Mouse (Mus musculus) kidney, postnatal 10 days (tissue): ENCODE data around the gene Lin7b.
A peak's percentile ranks its signal among the peaks of the same experiment; 100 is the strongest.
"Not testable (repeated sequence)": the region's sequence is repeated elsewhere in the genome, so short reads cannot be mapped to it uniquely, and the experiment has no call there.

Source experiments
- DNase-seq: peaks from one replicate; pipeline ENCODE4 v3.0.0; 2021; ENCODE audit warnings: mixed read lengths

The Lin7b gene

DNA sequence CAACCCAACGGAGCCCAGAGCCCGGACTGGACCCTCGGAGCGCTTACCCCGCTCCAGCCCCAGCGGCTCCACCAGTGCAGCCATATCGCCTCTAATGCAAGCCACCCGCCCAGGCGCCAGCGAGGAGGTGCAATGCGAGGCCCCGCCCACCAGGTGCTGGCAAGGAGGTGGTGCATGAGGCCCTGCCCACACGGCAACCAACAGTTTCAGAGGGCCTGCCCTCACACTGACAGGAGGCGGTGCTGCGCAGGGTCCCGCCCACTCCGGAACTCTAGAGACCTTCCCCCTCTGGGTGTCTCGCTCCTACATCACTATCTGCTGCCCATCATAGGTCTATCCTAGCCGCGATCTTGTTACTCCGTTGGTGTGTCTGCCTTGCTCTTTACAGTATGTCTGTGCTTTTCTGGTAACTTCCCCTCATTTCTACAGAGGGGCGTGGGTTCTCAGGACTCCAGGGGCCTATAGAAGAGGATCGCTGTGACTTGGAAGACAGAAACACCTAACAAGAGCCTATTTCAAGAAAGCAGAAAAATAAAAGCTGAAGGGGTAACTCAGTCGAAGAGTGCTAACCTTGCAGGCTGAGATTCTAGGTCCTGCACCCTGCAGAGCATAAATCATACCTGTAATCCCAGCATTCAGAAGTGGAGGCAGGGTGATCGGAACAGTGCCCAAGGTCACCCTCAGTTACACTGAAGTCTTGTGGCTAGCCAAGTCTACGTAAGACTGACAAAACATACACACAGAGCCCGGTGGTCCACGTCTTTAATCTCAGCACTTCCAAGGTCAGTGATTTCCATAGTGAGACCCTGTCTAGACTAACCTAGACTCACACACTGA lies at the start of gene Lin7b:
TSS of gene Lin7b (minus strand) at position 109 of the 837 bp plus-strand sequence.
- DNase-seq, result peak; percentile 94

- DNase-seq, result no peak
These were observed 47.6 kb upstream of the Lin7b start for GRCm38 (mm10) chr7:45417962-45418492.

DNA sequence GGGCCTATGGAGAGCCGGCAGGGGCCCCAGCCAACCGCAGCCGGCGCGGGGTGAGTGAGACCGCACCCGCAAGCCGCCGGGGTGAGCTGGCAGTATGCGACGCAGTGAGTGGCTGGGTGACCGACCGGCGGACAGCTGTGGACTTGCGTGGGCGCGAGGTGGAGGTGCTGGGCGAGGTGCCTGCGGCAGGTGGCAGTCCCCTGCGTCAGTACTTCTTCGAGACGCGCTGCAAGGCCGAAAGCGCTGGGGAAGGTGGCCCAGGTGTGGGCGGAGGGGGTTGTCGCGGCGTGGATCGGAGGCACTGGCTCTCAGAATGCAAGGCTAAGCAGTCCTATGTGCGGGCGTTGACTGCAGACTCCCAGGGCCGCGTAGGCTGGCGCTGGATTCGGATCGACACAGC lies 45.3 kb upstream of the Lin7b start:
- no peak for DNase-seq

GRCm38 (mm10) chr7:45414740-45415224 lies 44.4 kb upstream of the Lin7b start:
- DNase-seq, result no peak

- peak; percentile 50 for DNase-seq
These were observed 43.7 kb upstream of the Lin7b start for GRCm38 (mm10) chr7:45413864-45414739.

DNA sequence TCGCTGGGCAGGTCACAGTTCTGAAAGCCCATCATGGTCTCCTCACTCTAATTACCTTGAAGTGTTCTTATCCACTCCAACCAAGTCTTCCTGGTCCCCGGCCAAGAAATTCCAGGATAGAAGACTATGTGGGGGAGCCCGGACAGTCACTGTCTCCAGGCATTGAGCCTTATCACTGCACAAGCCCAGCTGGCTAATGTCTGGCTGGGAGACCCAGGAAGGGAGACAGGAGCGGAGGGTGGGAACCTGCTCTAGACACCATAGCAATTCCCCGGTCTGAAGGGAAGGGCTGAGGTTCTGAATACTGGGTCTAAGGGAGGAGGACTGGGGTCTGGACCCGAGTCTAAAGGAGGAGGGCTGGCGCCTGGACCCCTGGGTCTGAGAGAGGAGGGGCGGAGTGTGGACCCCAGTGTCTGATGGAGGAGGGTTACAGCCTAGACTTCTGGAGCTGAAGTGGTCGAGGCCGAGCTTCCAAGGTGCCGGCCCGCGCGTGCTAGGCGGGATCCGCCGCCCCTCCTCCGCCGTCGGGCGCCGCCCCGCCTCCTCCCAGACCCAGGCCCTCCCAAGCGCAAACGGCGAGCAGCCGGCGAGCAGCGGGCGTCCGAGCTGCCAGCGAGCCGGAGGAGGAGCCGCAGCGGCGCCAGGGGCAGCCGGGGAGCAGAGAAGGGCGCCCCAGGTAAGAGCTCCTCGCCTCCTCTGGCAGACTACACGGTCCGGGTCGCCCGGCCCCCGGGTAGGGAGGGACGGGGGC lies 42.9 kb upstream of the Lin7b start, which contains the start of gene Ntf5:
TSS of gene Ntf5 (plus strand) at position 583 of the 751 bp plus-strand sequence.
- DNase-seq, result peak; percentile 66

DNA sequence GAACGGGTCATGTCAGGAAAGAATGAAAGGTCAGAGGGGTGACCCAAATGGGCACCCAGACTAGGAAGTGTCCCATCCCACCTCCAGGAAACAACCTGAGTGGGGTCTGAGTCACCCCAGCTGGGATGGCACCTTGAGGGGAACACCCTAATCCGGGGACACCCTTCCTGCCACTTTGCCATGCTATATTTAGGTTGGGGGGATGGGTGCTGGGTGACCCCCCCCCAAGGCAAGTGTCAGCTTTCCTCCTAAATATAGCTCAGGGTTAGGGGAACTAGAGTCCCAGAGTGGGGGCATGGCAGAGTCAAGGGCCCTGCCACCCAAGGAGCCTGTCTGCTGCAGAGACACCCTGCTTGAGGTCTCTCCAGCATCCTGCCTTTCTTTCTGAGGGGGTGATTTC lies 42.0 kb upstream of the Lin7b start:
- no peak for DNase-seq

DNA sequence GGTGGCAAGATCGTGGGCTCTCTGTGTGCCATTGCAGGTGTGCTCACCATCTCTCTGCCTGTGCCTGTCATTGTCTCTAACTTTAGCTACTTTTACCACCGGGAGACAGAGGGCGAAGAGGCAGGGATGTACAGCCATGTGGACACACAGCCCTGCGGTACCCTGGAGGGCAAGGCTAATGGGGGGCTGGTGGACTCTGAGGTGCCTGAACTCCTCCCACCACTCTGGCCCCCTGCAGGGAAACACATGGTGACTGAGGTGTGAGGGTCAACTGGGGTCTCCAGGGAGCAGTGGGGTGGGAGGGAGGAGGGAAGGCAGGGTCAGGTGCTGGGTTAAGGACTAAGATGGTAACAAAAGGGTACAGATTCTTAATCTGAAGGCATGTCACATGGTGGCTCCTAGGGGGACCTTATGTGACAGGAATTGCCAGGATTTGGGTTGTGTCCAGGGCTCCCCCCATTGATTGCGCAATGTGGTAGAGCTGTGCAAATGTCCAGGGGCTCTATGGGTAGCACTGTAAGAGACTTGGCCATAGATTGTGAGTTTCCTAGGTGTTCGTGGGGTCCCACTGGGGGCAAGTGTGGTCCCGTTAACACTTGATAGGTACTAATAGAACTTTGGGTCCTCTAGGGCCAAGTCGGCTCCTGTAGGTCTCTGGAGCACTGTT lies 39.2 kb upstream of the Lin7b start:
- DNase-seq, result no peak

DNA sequence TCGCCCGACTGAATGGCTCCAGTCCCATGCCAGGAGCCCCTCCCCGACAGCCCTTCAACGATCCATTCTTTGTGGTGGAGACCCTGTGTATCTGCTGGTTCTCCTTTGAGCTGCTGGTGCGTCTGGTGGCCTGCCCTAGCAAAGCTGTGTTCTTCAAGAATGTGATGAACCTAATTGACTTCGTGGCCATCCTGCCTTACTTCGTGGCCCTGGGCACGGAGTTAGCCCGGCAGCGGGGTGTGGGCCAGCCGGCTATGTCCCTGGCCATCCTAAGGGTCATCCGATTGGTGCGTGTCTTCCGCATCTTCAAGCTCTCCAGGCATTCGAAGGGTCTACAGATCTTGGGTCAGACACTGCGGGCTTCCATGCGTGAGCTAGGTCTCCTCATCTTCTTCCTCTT lies 38.6 kb upstream of the Lin7b start:
- no peak for DNase-seq

- no peak for DNase-seq
These were observed 38.0 kb upstream of the Lin7b start for GRCm38 (mm10) chr7:45408351-45408750.

GRCm38 (mm10) chr7:45407836-45408235 lies 37.5 kb upstream of the Lin7b start:
- DNase-seq, result no peak

DNA sequence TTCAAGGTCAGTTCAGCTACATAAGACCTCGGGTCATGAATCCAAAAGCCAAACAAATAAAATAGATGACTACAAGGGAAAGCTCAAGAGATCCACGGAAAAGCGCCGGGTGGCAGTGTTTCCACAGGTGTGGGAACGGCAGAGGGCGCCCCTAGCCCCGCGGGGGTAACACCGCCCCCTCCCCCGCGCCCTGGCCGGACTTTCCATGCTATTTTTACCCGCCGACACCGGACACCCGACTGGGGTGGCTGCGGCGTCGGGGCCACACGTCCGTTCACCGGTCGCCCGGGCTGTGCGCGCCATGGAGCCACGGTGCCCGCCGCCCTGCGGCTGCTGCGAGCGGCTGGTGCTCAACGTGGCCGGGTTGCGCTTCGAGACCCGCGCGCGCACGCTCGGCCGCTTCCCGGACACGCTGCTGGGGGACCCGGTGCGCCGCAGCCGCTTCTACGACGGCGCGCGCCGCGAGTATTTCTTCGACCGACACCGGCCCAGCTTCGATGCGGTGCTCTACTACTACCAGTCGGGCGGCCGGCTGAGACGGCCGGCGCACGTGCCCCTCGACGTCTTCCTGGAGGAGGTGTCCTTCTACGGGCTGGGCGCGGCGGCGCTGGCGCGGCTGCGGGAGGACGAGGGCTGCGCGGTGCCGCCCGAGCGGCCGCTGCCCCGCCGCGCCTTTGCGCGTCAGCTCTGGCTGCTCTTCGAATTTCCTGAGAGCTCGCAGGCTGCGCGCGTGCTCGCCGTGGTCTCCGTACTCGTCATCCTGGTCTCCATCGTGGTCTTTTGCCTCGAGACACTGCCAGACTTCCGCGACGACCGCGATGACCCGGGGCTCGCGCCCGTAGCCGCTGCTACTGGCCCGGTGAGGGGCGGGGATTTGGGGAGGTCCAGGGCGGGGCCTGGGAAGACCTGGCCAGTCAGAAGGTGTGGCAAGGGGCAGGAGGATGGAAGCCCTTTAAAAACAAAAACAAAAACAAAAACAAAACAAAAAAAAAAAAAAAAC lies 36.1 kb upstream of the Lin7b start:
- DNase-seq, result peak; percentile 57

- DNase-seq, result peak; percentile 87
These were observed 35.0 kb upstream of the Lin7b start, which contains the start of gene Kcna7 for GRCm38 (mm10) chr7:45405091-45406075. Kcna7 (plus strand) TSS chr7:45405653.

GRCm38 (mm10) chr7:45403532-45404261 lies 33.3 kb upstream of the Lin7b start:
- DNase-seq, result peak; percentile 85

GRCm38 (mm10) chr7:45401521-45402085 lies 31.2 kb upstream of the Lin7b start:
- DNase-seq, result no peak

DNA sequence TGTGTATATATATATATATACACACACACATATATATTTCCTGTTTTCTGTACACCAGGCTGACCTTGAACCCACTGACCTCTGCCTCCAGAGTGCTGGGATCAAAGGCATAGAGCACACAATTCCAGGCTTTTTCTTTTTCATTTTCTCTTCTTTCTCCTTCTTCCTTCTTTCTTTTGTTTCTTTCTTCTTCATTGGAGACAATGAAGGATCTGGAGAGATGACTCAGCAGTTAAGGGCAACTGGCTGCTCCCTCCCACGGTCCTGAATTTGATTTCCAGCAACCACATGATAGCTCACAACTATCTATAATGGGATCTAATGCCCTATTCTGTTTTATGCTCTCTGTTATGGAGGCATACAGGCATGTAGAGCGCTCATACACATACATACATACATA lies 26.4 kb upstream of the Lin7b start:
- DNase-seq, result no peak

DNA sequence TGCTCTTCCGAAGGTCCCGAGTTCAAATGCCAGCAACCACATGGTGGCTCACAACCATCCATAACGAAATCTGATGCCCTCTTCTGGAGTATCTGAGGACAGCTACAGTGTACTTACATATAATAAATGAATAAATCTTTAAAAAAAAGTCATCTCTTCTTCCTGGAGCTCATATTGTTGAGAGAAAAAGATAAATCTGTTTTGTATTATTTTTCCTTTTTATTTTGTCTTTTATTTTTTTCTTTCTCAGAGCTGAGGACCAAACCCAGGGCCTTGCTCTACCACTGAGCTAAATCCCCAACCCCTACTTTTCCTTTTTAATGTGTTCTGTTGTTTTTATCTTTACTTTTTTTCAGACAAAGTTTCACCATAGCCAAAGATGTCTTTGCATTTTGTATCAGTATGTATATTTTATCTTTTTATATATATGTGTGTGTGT lies 26.0 kb upstream of the Lin7b start:
- not testable (repeated sequence) for DNase-seq
